Comparison of ENCODE assay signal across 15 mouse cellular contexts in the genomic region with DNA sequence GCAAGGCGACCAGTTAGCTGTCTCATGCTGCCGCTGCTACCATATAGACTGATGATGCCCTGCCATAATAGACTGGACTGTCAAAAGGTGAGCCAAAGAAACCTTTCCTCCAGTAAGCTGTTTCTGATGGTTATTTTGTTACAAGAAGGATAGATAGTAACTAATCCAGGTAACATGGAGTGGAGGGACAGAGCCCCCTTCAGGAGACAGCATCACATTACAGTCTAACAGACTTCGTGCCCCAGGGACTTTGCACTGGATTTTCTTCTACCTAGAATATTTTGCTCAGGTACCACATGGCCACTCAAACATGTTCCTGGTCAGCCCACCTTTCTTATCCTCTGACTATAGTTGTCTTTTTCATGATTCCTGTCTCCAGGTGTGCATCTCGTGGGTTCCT.
DNase-seq lines count a peak whose midpoint lies in the region; ATAC-seq and TF ChIP-seq lines count a peak whose summit lies in the region.
"Had no signal": no experiment of that assay in that cellular context is flagged by ENCODE, and none has a peak within 500 bp of the region (broad histone marks: within the 10 kb centered on the region; RNA-seq: fewer than 3 reads in every experiment).

No protein-coding gene starts in this region.

- peak; percentile 40; the same call in 1 of the 2 replicates for TF ChIP-seq CTCF in cerebellum, adult 2 months (IDR thresholded peaks at IDR 0.05; ENCODE audit: borderline replicate concordance, insufficient read depth, low read depth, low read length)
- peak; percentile 48 for TF ChIP-seq CTCF in kidney, postnatal 0 days (IDR thresholded peaks at IDR 0.05; ENCODE audit: low read depth)
- TF ChIP-seq CTCF in midbrain, postnatal 0 days (IDR thresholded peaks at IDR 0.05), result peak; percentile 60

- ATAC-seq in kidney, postnatal 0 days (replicated peaks; ENCODE audit: low FRiP score, low read depth), result no peak
- ATAC-seq in kidney, embryonic 16.5 days (ENCODE audit: low FRiP score, low TSS enrichment), result no peak
- ATAC-seq in midbrain, postnatal 0 days (ENCODE audit: low FRiP score), result no peak
- ATAC-seq in midbrain, embryonic 15.5 days (replicated peaks), result no peak

- no peaks in the 10 kb centered on the region for H3K36me3 ChIP-seq in kidney, postnatal 0 days (ENCODE audit: insufficient read depth, low read length)
- H3K36me3 ChIP-seq in kidney, embryonic 16.5 days (ENCODE audit: insufficient read depth, low read length), result no peaks in the 10 kb centered on the region
- no peaks in the 10 kb centered on the region for H3K36me3 ChIP-seq in midbrain, postnatal 0 days (ENCODE audit: insufficient read depth, low read length)
- no peaks in the 10 kb centered on the region for H3K36me3 ChIP-seq in midbrain, embryonic 15.5 days (replicated peaks)
- H3K36me3 ChIP-seq: embryonic facial prominence, embryonic 13.5 days had no signal

- TF ChIP-seq POLR2A in cerebellum, adult 2 months (IDR thresholded peaks at IDR 0.05; ENCODE audit: borderline replicate concordance, insufficient read depth, low read length), result no peak

- H3K9me3 ChIP-seq in kidney, postnatal 0 days (replicated peaks; ENCODE audit: low read length), result no peaks in the 10 kb centered on the region
- no peaks in the 10 kb centered on the region for H3K9me3 ChIP-seq in kidney, embryonic 16.5 days (ENCODE audit: low read length)
- H3K9me3 ChIP-seq in midbrain, postnatal 0 days (ENCODE audit: low read length), result no peaks in the 10 kb centered on the region
- no peaks in the 10 kb centered on the region for H3K9me3 ChIP-seq in midbrain, embryonic 15.5 days
- H3K9me3 ChIP-seq: embryonic facial prominence, embryonic 13.5 days had no signal

- no peak overlapping the region for H3K4me2 ChIP-seq in kidney, postnatal 0 days (ENCODE audit: low read length)
- no peak overlapping the region for H3K4me2 ChIP-seq in kidney, embryonic 16.5 days (replicated peaks; ENCODE audit: low read depth, low read length)
- no peak overlapping the region for H3K4me2 ChIP-seq in midbrain, postnatal 0 days (ENCODE audit: low read depth, low read length, poor library complexity, severe bottlenecking)
- H3K4me2 ChIP-seq in midbrain, embryonic 15.5 days, result no peak overlapping the region
- H3K4me2 ChIP-seq: embryonic facial prominence, embryonic 13.5 days had no signal

- DNase-seq in cerebellum, adult 2 months, result no peak
- DNase-seq in cerebellum, postnatal 4 days (ENCODE audit: low spot score in 2 of 2), result no peak
- DNase-seq in kidney, postnatal 0 days (ENCODE audit: low spot score), result no peak
- no peak for DNase-seq in midbrain, postnatal 0 days (ENCODE audit: low spot score)
- no peak for DNase-seq in c-Kit-positive CD71-positive TER-119-positive erythroid progenitor cells, embryonic 14.5 days (ENCODE audit: low spot score)
- DNase-seq in retina, embryonic 14.5 days (ENCODE audit: low spot score), result no peak
- DNase-seq: adrenal gland, postnatal 14 days; cerebellum, adult 8-10 months; kidney, postnatal 14 days; layer of hippocampus, adult 9-11 months; right cerebral cortex, postnatal 14 days had no signal

- 95% methylated on average over 4 of the region's 4 CpGs for WGBS in cerebellum, adult 2 months
- 89% methylated on average over 4 of the region's 4 CpGs for WGBS in kidney, postnatal 0 days
- 84% methylated on average over 4 of the region's 4 CpGs for WGBS in kidney, embryonic 16.5 days
- WGBS in midbrain, postnatal 0 days, result 85% methylated on average over 4 of the region's 4 CpGs
- 86% methylated on average over 4 of the region's 4 CpGs for WGBS in midbrain, embryonic 15.5 days

- no peak overlapping the region for H3K27ac ChIP-seq in cerebellum, adult 2 months (ENCODE audit: insufficient read depth, low read length)
- H3K27ac ChIP-seq in kidney, postnatal 0 days, result no peak overlapping the region
- H3K27ac ChIP-seq in kidney, embryonic 16.5 days (ENCODE audit: low read length), result no peak overlapping the region
- H3K27ac ChIP-seq in midbrain, postnatal 0 days (ENCODE audit: low read depth, low read length), result no peak overlapping the region
- no peak overlapping the region for H3K27ac ChIP-seq in midbrain, embryonic 15.5 days
- H3K27ac ChIP-seq: embryonic facial prominence, embryonic 13.5 days; macrophage had no signal

- H3K4me1 ChIP-seq in cerebellum, adult 2 months (ENCODE audit: control insufficient read depth, insufficient read depth, low read length), result no peaks in the 10 kb centered on the region
- H3K4me1 ChIP-seq in kidney, postnatal 0 days (replicated peaks; ENCODE audit: insufficient read depth, low read length), result peaks cover 3% of the 10 kb centered on the region; the same call in 1 of the 2 replicates
- no peaks in the 10 kb centered on the region for H3K4me1 ChIP-seq in kidney, embryonic 16.5 days (ENCODE audit: insufficient read depth, low read length)
- H3K4me1 ChIP-seq in midbrain, postnatal 0 days (ENCODE audit: insufficient read depth, low read length), result peaks cover 12% of the 10 kb centered on the region; the same call in 1 of the 2 replicates
- peaks cover 22% of the 10 kb centered on the region for H3K4me1 ChIP-seq in midbrain, embryonic 15.5 days

- no peak overlapping the region for H3K4me3 ChIP-seq in cerebellum, adult 2 months (replicated peaks; ENCODE audit: insufficient read depth, low read depth, low read length)
- no peak overlapping the region for H3K4me3 ChIP-seq in kidney, postnatal 0 days (replicated peaks; ENCODE audit: low read depth, low read length)
- H3K4me3 ChIP-seq in kidney, embryonic 16.5 days (ENCODE audit: low read length), result no peak overlapping the region
- no peak overlapping the region for H3K4me3 ChIP-seq in midbrain, postnatal 0 days (ENCODE audit: low read depth, low read length)
- H3K4me3 ChIP-seq in midbrain, embryonic 15.5 days, result no peak overlapping the region
- H3K4me3 ChIP-seq: embryonic facial prominence, embryonic 13.5 days had no signal

- no peak overlapping the region for H3K9ac ChIP-seq in kidney, postnatal 0 days (ENCODE audit: low read depth, low read length)
- H3K9ac ChIP-seq in kidney, embryonic 16.5 days (replicated peaks; ENCODE audit: low read length), result no peak overlapping the region
- no peak overlapping the region for H3K9ac ChIP-seq in midbrain, postnatal 0 days (replicated peaks; ENCODE audit: low read length, poor library complexity, severe bottlenecking)
- no peak overlapping the region for H3K9ac ChIP-seq in midbrain, embryonic 15.5 days

- H3K27me3 ChIP-seq in cerebellum, adult 2 months (ENCODE audit: control insufficient read depth, insufficient read depth, low read length), result no peaks in the 10 kb centered on the region
- no peaks in the 10 kb centered on the region for H3K27me3 ChIP-seq in kidney, postnatal 0 days (ENCODE audit: insufficient read depth, low read length)
- H3K27me3 ChIP-seq in kidney, embryonic 16.5 days (ENCODE audit: insufficient read depth, low read length), result no peaks in the 10 kb centered on the region
- no peaks in the 10 kb centered on the region for H3K27me3 ChIP-seq in midbrain, postnatal 0 days (ENCODE audit: insufficient read depth, low read length)
- H3K27me3 ChIP-seq in midbrain, embryonic 15.5 days (replicated peaks), result no peaks in the 10 kb centered on the region
- H3K27me3 ChIP-seq: embryonic facial prominence, embryonic 13.5 days had no signal
